Mouse (Mus musculus) liver, embryonic 12.5 days (tissue): ENCODE data around the gene Jsrp1. TPM values are rescaled to one million over a fixed set of nuclear protein-coding genes. Genes with fewer than 3 reads are reported as not detected.

Experiments
- ATAC-seq: fragments of 200-750 bp; cut with Nextera tagmentation; 2 replicates; pipeline ENCODE4 v1.8.0; 2017; ENCODE audit warnings: moderate number of reproducible peaks, mild to moderate bottlenecking, moderate library complexity
- H3K27ac ChIP-seq: fragments of 300-500 bp; sonication (generic); 2 replicates; pipeline ENCODE4 v1.5.1; 2016; ENCODE audit warnings: mild to moderate bottlenecking
- H3K27me3 ChIP-seq: fragments of 300-500 bp; sonication (generic); replicated peaks from 2 replicates; pipeline ENCODE4 v1.6.1; 2016; ENCODE audit warnings: mild to moderate bottlenecking, moderate library complexity
- H3K36me3 ChIP-seq: fragments of 300-500 bp; sonication (generic); 2 replicates; pipeline ENCODE4 v1.6.1; 2016; ENCODE audit warnings: mild to moderate bottlenecking, moderate library complexity
- H3K4me1 ChIP-seq: fragments of 300-500 bp; sonication (generic); 2 replicates; pipeline ENCODE4 v1.6.1; 2016
- H3K4me2 ChIP-seq: fragments of 300-500 bp; sonication (generic); 2 replicates; pipeline ENCODE4 v1.6.1; 2016; ENCODE audit warnings: mild to moderate bottlenecking, moderate library complexity
- H3K4me3 ChIP-seq: fragments of 300-500 bp; sonication (generic); 2 replicates; pipeline ENCODE4 v1.5.1; 2016; ENCODE audit warnings: mild to moderate bottlenecking, moderate library complexity
- H3K9ac ChIP-seq: fragments of 300-500 bp; sonication (generic); 2 replicates; pipeline ENCODE4 v1.6.1; 2016; ENCODE audit warnings: mild to moderate bottlenecking, moderate library complexity
- H3K9me3 ChIP-seq: fragments of 300-500 bp; sonication (generic); replicated peaks from 2 replicates; pipeline ENCODE4 v1.6.1; 2016; ENCODE audit warnings: mild to moderate bottlenecking, moderate library complexity
- WGBS: fragments of 180-500 bp; shearing (Covaris S2); methylation state at CpG from one replicate; pipeline ENCODE4 v1.1.7; 2016; ENCODE audit not compliant: insufficient replicate concordance; 5-methylcytosine and 5-hydroxymethylcytosine counted together
- polyA plus RNA-seq: library from polyadenylated mRNA; unstranded; fragments of >200 nt; fragmentation: Nextera tagmentation; extraction: Ambion mirVana; gene quantifications from 2 replicates; pipeline ENCODE4 v1.2.1, GENCODE M21; 2016

Jsrp1 gene
- polyA plus RNA-seq = 0.18 and 0.46 TPM in 2 replicates

DNA sequence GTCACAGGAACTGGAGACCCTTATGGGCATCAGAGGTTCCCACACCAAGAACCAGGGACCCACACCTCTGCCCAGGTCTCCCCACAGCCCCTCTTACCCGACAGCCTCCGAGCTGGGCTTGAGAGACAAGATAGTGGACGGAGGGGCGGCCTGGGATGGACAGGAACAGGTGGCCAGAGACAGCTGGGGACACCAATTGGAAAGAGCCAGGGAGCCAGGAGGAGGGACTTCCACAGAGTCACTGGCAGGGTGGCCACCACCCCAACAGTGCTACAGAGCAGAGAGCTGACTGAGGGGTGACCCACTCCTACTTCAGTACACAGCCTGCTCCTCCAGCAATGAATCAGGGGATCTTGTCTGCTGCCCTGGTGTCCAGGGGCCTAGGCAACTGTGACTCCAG lies at the start of gene Jsrp1:
Jsrp1 (minus strand) TSS at position 133 of the 400 bp plus-strand sequence.
- H3K4me1 ChIP-seq = peaks cover 30% of the 10 kb centered on the region
- H3K4me3 ChIP-seq = no peak within 1 kb of the TSS
- no peak within 1 kb of the TSS for H3K9ac ChIP-seq
- no peaks in the 10 kb centered on the region for H3K36me3 ChIP-seq
- peaks cover 57% of the 10 kb centered on the region for H3K27me3 ChIP-seq
- WGBS = 62% methylated on average over 4 of the region's 4 CpGs
- ATAC-seq = no peak
- no peak within 1 kb of the TSS for H3K27ac ChIP-seq
- no peak within 1 kb of the TSS for H3K4me2 ChIP-seq
- no peaks in the 10 kb centered on the region for H3K9me3 ChIP-seq

DNA sequence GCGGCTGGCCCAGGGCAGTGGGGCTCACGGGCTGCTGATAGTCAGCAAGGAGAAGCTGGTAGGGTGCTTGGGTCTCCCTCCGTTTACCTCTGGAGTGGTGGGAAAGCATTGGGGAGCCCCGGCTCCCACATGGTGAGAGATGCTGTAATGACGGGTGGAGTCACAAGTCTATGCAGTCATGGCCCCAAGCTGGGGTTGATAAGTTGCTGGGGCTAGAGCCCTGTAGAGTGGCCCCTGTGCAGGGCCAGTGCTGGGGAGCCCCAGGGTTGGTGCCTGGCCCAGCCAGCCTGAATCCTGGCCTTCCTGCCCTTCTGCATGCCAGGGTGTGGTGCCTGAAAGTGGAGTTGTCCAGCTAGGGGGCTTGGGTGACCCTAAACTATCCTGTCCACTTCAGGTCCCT lies 49.0 kb upstream of the Jsrp1 start:
- Histone ChIP-seq H3K9ac (peak overlapping the region; percentile 58), H3K9me3 (no peaks in the 10 kb centered on the region), H3K4me2 (peak overlapping the region; percentile 52), H3K4me3 (0 out of 2 replicates have a peak overlapping the region, but pooled peaks have one; percentile 2), H3K27ac (peak overlapping the region; percentile 82), H3K36me3 (peaks cover 77% of the 10 kb centered on the region), H3K4me1 (peaks cover 66% of the 10 kb centered on the region), H3K27me3 (no peaks in the 10 kb centered on the region)
- ATAC-seq = peak; percentile 57
- WGBS = 66% methylated on average over 5 of the region's 5 CpGs

- Histone ChIP-seq H3K4me3 (peak overlapping the region; percentile 91), H3K27me3 (no peaks in the 10 kb centered on the region), H3K27ac (peak overlapping the region; percentile 99), H3K4me2 (peak overlapping the region; percentile 93), H3K9me3 (no peaks in the 10 kb centered on the region), H3K36me3 (peaks cover 43% of the 10 kb centered on the region), H3K4me1 (peaks cover 92% of the 10 kb centered on the region), H3K9ac (peak overlapping the region; percentile 97)
- 19% methylated on average over 7 of the region's 7 CpGs for WGBS
- peak; percentile 85 for ATAC-seq
These were observed 45.1 kb upstream of the Jsrp1 start for GRCm38 (mm10) chr10:80858350-80858935.

GRCm38 (mm10) chr10:80857848-80858247 lies 44.5 kb upstream of the Jsrp1 start:
- ATAC-seq = peak; percentile 75
- H3K9ac ChIP-seq = peak overlapping the region; percentile 97
- no peaks in the 10 kb centered on the region for H3K9me3 ChIP-seq
- H3K4me1 ChIP-seq = peaks cover 90% of the 10 kb centered on the region
- peak overlapping the region; percentile 93 for H3K4me2 ChIP-seq
- peak overlapping the region; percentile 99 for H3K27ac ChIP-seq
- no peaks in the 10 kb centered on the region for H3K27me3 ChIP-seq
- peak overlapping the region; percentile 91 for H3K4me3 ChIP-seq
- 17% methylated on average over 3 of the region's 3 CpGs for WGBS
- peaks cover 43% of the 10 kb centered on the region for H3K36me3 ChIP-seq

DNA sequence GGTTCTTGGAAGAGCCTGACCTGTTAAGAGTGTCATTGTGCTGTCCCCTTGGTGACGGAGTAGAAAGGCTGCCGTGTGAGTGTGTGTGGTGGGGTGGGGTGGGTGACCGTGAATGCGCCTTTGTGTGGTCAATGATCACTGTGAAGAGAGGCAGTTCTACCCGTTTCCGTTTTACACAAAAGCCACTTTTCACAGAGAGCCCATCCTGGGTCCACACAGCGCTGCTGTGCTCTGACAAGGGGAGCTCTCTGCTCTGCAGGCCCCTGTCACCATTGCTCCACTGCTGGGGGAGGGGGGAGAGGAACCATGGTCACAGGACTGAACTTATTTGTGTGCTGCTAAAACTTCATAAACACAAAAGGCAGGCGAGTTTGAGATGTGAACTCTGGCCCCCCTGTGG lies 44.1 kb upstream of the Jsrp1 start:
- peak overlapping the region; percentile 97 for H3K9ac ChIP-seq
- peaks cover 43% of the 10 kb centered on the region for H3K36me3 ChIP-seq
- WGBS = 41% methylated on average over 8 of the region's 8 CpGs
- H3K27me3 ChIP-seq = no peaks in the 10 kb centered on the region
- peak overlapping the region; percentile 93 for H3K4me2 ChIP-seq
- H3K4me3 ChIP-seq = peak overlapping the region; percentile 91
- H3K4me1 ChIP-seq = peaks cover 87% of the 10 kb centered on the region
- no peaks in the 10 kb centered on the region for H3K9me3 ChIP-seq
- ATAC-seq = no peak
- peak overlapping the region; percentile 99 for H3K27ac ChIP-seq

GRCm38 (mm10) chr10:80856908-80857307 lies 43.6 kb upstream of the Jsrp1 start:
- H3K36me3 ChIP-seq = peaks cover 43% of the 10 kb centered on the region
- H3K4me3 ChIP-seq = peak overlapping the region; percentile 91
- peak overlapping the region; percentile 97 for H3K9ac ChIP-seq
- peak overlapping the region; percentile 99 for H3K27ac ChIP-seq
- no peaks in the 10 kb centered on the region for H3K27me3 ChIP-seq
- WGBS = 37% methylated on average over 5 of the region's 5 CpGs
- no peaks in the 10 kb centered on the region for H3K9me3 ChIP-seq
- peaks cover 87% of the 10 kb centered on the region for H3K4me1 ChIP-seq
- H3K4me2 ChIP-seq = peak overlapping the region; percentile 93
- peak; percentile 40 for ATAC-seq

DNA sequence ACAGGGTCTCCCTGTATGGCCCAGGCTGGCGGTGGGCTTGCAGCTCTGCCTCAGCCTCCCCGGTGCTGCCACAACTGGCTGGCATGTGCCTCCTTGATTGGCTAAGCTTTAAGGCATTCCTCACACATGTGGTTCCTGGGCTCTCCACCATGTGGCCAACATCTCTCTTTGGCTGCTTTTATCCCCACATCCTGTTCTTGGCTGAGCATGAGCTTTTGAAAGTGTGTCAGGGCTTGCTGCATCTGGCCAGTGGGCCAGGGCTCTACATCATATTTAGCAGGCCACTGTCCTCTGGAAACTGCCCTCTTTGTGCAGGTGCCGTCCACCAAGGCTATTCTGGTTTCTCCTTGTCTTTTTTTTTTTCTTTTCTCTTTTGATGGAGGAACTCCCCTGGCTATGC lies 43.0 kb upstream of the Jsrp1 start:
- peak overlapping the region; percentile 99 for H3K27ac ChIP-seq
- 33% methylated on average over 3 of the region's 3 CpGs for WGBS
- ATAC-seq = no peak

DNA sequence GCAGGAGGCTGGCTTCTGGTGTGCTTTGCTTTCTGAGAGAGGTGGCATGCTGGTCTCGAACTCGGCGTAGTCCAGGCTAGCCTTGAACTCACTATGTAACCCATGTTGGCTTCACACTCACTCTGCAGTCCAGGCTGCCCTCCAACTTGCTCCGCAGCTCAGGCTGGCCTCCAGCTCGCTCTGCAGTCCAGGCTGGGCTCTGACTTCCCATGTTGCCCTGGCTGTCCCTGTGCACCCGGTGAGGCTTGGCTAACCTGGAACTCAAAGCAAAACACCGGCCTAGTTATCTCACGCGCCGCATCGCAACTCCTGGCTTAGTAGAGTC lies 42.4 kb upstream of the Jsrp1 start:
- H3K27ac ChIP-seq = peak overlapping the region; percentile 99
- peaks cover 43% of the 10 kb centered on the region for H3K36me3 ChIP-seq
- H3K9ac ChIP-seq = peak overlapping the region; percentile 97
- peaks cover 78% of the 10 kb centered on the region for H3K4me1 ChIP-seq
- no peak for ATAC-seq
- peak overlapping the region; percentile 91 for H3K4me3 ChIP-seq
- WGBS = 6% methylated on average over 11 of the region's 11 CpGs
- H3K27me3 ChIP-seq = no peaks in the 10 kb centered on the region
- no peaks in the 10 kb centered on the region for H3K9me3 ChIP-seq
- H3K4me2 ChIP-seq = peak overlapping the region; percentile 93

More for the DNA sequence above, 43.0 kb upstream of the Jsrp1 start:
- peak overlapping the region; percentile 97 for H3K9ac ChIP-seq
- H3K4me2 ChIP-seq = peak overlapping the region; percentile 93
- H3K9me3 ChIP-seq = no peaks in the 10 kb centered on the region
- peak overlapping the region; percentile 91 for H3K4me3 ChIP-seq
- H3K36me3 ChIP-seq = peaks cover 43% of the 10 kb centered on the region
- H3K27me3 ChIP-seq = no peaks in the 10 kb centered on the region
- H3K4me1 ChIP-seq = peaks cover 82% of the 10 kb centered on the region

- Histone ChIP-seq H3K36me3 (peaks cover 46% of the 10 kb centered on the region), H3K9me3 (no peaks in the 10 kb centered on the region), H3K4me2 (peak within 1 kb of the TSS; percentile 93), H3K4me1 (peaks cover 80% of the 10 kb centered on the region), H3K27me3 (no peaks in the 10 kb centered on the region), H3K27ac (peak within 1 kb of the TSS; percentile 99), H3K4me3 (peak within 1 kb of the TSS; percentile 91), H3K9ac (peak within 1 kb of the TSS; percentile 97)
- peak; percentile 25 for ATAC-seq
- under 1% methylated on average over 81 of the region's 81 CpGs for WGBS
These were observed 41.8 kb upstream of the Jsrp1 start, which contains the start of the genes Lsm7 and Sppl2b for GRCm38 (mm10) chr10:80854913-80855748. Gene Lsm7 (minus strand): TSS chr10:80855209. Gene Sppl2b (plus strand): TSS chr10:80855275.

DNA sequence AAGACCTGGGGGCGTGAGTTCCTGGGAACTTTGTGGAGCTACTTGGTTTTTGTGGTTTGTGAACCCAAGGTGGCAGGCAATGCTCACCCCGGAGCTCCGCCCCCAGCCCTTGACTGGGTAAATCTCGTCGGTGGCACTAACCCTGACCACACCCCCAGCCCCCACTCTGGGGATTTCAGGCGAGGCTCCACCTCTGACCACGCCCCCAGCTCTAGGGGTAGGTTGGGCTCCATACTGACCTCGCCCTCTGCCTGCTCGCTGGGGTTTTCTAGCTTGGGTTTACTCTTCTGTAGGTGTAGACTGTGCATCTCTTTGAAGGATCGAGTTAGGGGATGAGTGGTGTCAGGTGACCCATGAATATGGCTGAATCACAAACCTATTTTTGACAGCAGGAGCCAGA lies 35.3 kb upstream of the Jsrp1 start:
- peaks cover 36% of the 10 kb centered on the region for H3K36me3 ChIP-seq
- no peak overlapping the region for H3K4me3 ChIP-seq
- ATAC-seq = peak; percentile 77
- H3K27ac ChIP-seq = no peak overlapping the region
- peaks cover 47% of the 10 kb centered on the region for H3K4me1 ChIP-seq
- no peak overlapping the region for H3K9ac ChIP-seq
- H3K27me3 ChIP-seq = peaks cover 39% of the 10 kb centered on the region
- H3K9me3 ChIP-seq = no peaks in the 10 kb centered on the region
- 3% methylated on average over 10 of the region's 10 CpGs for WGBS
- peak overlapping the region; percentile 28; the same call in 1 of the 2 replicates for H3K4me2 ChIP-seq

DNA sequence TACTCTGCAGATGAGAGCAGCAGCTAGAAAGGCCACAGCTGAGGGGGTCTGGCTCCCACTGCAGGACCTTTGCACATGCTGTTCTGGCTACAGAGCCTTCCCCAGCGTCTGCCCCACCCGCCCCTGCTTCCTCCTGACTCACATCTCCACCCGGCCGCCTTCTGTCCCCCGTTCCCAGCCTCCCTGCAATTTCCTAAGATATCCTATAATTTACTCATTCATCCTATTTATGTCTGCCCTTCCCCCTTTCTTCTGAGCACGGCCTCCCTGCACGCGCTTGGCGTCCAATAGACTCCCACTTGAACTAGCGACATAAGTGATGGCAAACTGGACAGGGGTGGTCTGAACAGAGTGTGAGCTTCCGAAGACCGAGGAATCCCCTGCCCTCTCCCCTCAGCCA lies 32.4 kb upstream of the Jsrp1 start:
- H3K4me1 ChIP-seq = peaks cover 35% of the 10 kb centered on the region
- 66% methylated on average over 12 of the region's 12 CpGs for WGBS
- no peak for ATAC-seq
- H3K27ac ChIP-seq = no peak overlapping the region
- H3K4me3 ChIP-seq = no peak overlapping the region
- no peak overlapping the region for H3K4me2 ChIP-seq
- H3K9me3 ChIP-seq = no peaks in the 10 kb centered on the region
- peaks cover 9% of the 10 kb centered on the region for H3K36me3 ChIP-seq
- H3K27me3 ChIP-seq = peaks cover 67% of the 10 kb centered on the region
- H3K9ac ChIP-seq = no peak overlapping the region

DNA sequence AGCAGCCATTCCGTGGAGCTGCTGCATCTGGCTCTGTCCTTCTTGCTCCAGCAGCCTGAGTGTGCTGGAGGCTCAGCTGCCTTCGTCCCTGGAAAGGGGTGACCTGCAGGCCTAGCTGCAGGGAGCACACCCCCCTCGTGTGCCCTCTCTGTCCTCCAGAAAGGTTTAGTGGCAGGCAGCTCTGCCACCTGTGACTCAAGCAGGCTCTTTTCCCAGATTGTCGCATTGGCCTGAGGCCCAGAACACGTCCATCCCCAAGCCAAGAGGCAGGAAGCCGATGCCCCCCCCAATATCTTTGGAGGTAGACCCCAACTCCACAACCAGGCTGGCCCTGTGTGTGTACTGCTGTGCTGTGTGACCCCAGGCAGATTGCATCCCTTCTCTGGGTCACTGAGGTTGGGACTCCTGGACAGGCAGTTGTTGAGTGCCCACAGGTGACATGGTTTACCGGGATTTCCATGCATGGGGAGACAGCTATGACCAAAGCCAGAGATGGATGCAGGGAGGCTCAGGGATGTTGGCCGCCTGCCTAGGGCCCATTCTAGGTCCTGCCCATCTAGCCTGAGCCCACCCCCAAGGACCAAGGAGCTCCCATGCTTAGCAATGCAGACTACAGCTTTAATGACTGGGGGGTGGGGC lies 31.9 kb upstream of the Jsrp1 start:
- H3K4me1 ChIP-seq = peaks cover 30% of the 10 kb centered on the region
- no peak overlapping the region for H3K27ac ChIP-seq
- peaks cover 73% of the 10 kb centered on the region for H3K27me3 ChIP-seq
- no peak overlapping the region for H3K4me3 ChIP-seq
- ATAC-seq = no peak
- no peak overlapping the region for H3K9ac ChIP-seq
- WGBS = 54% methylated on average over 8 of the region's 8 CpGs
- H3K9me3 ChIP-seq = no peaks in the 10 kb centered on the region
- H3K36me3 ChIP-seq = peaks cover 3% of the 10 kb centered on the region
- no peak overlapping the region for H3K4me2 ChIP-seq
